Mouse (Mus musculus) neural tube, embryonic 12.5 days (tissue): ENCODE measurements around the gene Tsc22d1. TPM values are rescaled to one million over a fixed set of nuclear protein-coding genes. Genes with fewer than 3 reads are reported as not detected.
A peak's percentile ranks its signal among the peaks of the same experiment; 100 is the strongest.

Experiments
- ATAC-seq: fragments of 200-750 bp; cut with Nextera tagmentation; 2 replicates; pipeline ENCODE4 v1.8.0; 2017; ENCODE audit warnings: low read depth, mild to moderate bottlenecking, moderate TSS enrichment, moderate library complexity; ENCODE audit not compliant: low FRiP score
- H3K27ac ChIP-seq: fragments of 300-500 bp; sonication (generic); 2 replicates; pipeline ENCODE4 v1.5.1; 2016
- H3K27me3 ChIP-seq: fragments of 300-500 bp; sonication (generic); replicated peaks from 2 replicates; pipeline ENCODE4 v1.6.1; 2016; ENCODE audit warnings: mild to moderate bottlenecking
- H3K36me3 ChIP-seq: fragments of 300-500 bp; sonication (generic); 2 replicates; pipeline ENCODE4 v1.6.1; 2016; ENCODE audit warnings: mild to moderate bottlenecking
- H3K4me1 ChIP-seq: fragments of 300-500 bp; sonication (generic); 2 replicates; pipeline ENCODE4 v1.6.1; 2016
- H3K4me2 ChIP-seq: fragments of 300-500 bp; sonication (generic); replicated peaks from 2 replicates; pipeline ENCODE4 v1.6.1; 2016; ENCODE audit warnings: mild to moderate bottlenecking
- H3K4me3 ChIP-seq: fragments of 300-500 bp; sonication (generic); 2 replicates; pipeline ENCODE4 v1.5.1; 2016
- H3K9ac ChIP-seq: fragments of 300-500 bp; sonication (generic); 2 replicates; pipeline ENCODE4 v1.6.1; 2016; ENCODE audit warnings: mild to moderate bottlenecking
- H3K9me3 ChIP-seq: fragments of 300-500 bp; sonication (generic); 2 replicates; pipeline ENCODE4 v1.6.1; 2016; ENCODE audit warnings: mild to moderate bottlenecking
- WGBS: fragments of 180-500 bp; shearing (Covaris S2); methylation state at CpG from one replicate; pipeline ENCODE4 v1.1.7; 2016; 5-methylcytosine and 5-hydroxymethylcytosine counted together
- polyA plus RNA-seq: library from polyadenylated mRNA; unstranded; fragments of >200 nt; fragmentation: Nextera tagmentation; extraction: Ambion mirVana; gene quantifications from 2 replicates; pipeline ENCODE4 v1.2.1, GENCODE M21; 2016

Tsc22d1 gene
- polyA plus RNA-seq, 1 experiment from 2014 or later: 589 TPM

DNA sequence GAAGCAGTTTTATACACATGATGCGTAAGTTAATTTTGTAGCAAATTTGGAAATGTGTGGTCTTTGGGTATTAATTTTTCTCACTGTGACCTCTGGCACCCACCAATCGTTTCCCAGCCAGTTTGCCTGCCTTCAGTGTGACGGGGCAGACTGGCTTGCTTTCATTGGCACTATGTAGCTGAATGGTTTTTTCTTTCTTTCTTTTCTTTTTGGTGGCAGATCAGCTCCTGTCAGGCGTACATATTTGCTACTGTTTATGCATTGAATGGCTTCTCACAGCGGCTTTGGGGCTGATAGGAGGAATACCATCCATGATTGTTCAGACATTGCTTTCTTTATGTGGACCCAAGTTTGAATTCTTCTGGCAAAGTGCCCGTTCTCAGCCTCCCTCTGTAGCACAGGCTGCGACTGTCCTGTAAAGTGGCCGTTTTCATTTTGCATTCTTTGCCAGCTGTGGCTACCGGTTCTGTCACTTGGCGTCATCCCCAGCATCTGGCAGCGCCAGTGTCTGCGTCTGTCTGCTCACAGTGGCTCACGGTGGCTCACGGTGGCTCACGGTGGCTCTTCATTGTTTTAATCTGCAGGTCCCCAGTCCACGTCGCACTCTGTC lies 38.1 kb downstream of the Tsc22d1 start:
- H3K4me1 ChIP-seq: 0 out of 2 replicates have a peak, but pooled peaks cover 3% of the 10 kb centered on the region
- no peaks in the 10 kb centered on the region for H3K9me3 ChIP-seq
- WGBS: 79% methylated on average over 17 of the region's 17 CpGs
- peaks cover 5% of the 10 kb centered on the region; the same call in 1 of the 2 replicates for H3K36me3 ChIP-seq
- no peak overlapping the region for H3K4me2 ChIP-seq
- no peaks in the 10 kb centered on the region for H3K27me3 ChIP-seq
- H3K4me3 ChIP-seq: no peak overlapping the region
- no peak overlapping the region for H3K27ac ChIP-seq
- H3K9ac ChIP-seq: no peak overlapping the region
- 0 out of 2 replicates have a peak, but pooled peaks have one; percentile 17 for ATAC-seq

DNA sequence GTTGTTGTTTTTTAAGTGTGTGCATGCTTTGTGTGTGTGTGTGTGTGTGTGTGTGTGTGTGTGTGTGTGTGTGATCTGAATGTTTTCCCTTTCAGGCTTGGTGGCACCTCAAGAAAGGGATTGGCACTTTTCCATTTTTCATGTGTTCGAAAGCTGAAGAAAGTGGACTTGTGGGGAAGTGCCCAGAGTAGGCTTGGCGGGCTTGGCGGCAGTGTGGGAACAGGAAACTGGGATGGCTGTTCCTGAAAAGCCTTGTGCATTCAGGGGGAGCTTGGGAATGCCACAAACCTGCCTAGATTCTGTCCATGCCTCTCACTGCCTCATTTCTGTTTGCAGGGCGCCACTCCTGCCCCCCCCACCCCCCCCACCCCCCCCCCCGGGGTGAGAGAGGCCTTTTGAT lies 39.9 kb downstream of the Tsc22d1 start:
- no peak overlapping the region for H3K4me2 ChIP-seq
- WGBS: 63% methylated on average over 5 of the region's 5 CpGs
- no peaks in the 10 kb centered on the region for H3K27me3 ChIP-seq
- H3K27ac ChIP-seq: no peak overlapping the region
- 0 out of 2 replicates have a peak, but pooled peaks cover 3% of the 10 kb centered on the region for H3K4me1 ChIP-seq
- ATAC-seq: no peak
- H3K9ac ChIP-seq: no peak overlapping the region
- no peak overlapping the region for H3K4me3 ChIP-seq
- peaks cover 5% of the 10 kb centered on the region; the same call in 1 of the 2 replicates for H3K36me3 ChIP-seq
- no peaks in the 10 kb centered on the region for H3K9me3 ChIP-seq

DNA sequence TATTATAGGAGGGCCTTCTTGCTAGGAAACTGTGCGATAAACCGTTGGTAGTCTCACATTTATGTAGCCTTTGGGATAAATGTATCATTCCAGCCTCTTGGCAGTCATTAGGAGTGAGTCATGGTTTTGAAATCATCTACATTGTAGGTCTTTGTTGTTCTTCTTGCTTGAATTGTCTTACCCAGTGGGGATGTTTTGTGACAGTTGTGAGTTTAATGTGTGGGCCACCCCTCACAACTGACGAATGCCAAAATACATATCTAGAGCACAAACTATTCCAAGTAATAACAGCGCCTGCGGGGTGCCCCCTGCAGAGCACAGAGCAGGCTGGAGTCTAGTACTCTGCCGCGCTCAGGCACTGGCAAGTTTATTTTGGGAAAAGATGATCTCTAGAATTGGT lies 40.4 kb downstream of the Tsc22d1 start:
- Histone ChIP-seq H3K4me2 (no peak overlapping the region), H3K4me1 (0 out of 2 replicates have a peak, but pooled peaks cover 3% of the 10 kb centered on the region), H3K4me3 (no peak overlapping the region), H3K9ac (no peak overlapping the region), H3K27me3 (no peaks in the 10 kb centered on the region), H3K36me3 (peaks cover 5% of the 10 kb centered on the region; the same call in 1 of the 2 replicates), H3K9me3 (no peaks in the 10 kb centered on the region), H3K27ac (no peak overlapping the region)
- no peak for ATAC-seq
- 84% methylated on average over 7 of the region's 7 CpGs for WGBS

DNA sequence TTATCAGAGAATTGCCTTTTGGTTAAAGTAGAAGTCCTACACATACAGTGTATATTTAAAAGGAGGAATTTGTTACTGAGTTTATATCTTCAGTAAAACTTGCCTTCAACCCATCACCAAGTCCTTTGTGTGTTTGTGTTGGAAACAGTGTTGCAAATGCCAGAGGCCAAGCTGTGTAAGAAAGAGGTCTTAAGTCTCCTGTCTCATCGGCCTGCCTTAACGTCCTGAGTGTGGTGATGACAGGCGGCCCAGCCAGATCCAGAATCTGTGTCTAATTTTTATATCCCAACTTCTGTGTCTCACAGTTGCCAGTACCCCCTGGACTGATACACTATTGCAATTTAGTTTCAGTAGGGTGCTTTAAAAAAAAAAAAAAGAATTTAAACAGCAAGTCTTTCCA lies 42.9 kb downstream of the Tsc22d1 start:
- 92% methylated on average over 3 of the region's 3 CpGs for WGBS
- no peaks in the 10 kb centered on the region for H3K9me3 ChIP-seq
- no peak overlapping the region for H3K4me2 ChIP-seq
- no peak overlapping the region for H3K27ac ChIP-seq
- no peak overlapping the region for H3K4me3 ChIP-seq
- H3K36me3 ChIP-seq: 0 out of 2 replicates have a peak, but pooled peaks cover 3% of the 10 kb centered on the region
- ATAC-seq: no peak
- 0 out of 2 replicates have a peak, but pooled peaks cover 3% of the 10 kb centered on the region for H3K4me1 ChIP-seq
- no peaks in the 10 kb centered on the region for H3K27me3 ChIP-seq
- H3K9ac ChIP-seq: no peak overlapping the region

DNA sequence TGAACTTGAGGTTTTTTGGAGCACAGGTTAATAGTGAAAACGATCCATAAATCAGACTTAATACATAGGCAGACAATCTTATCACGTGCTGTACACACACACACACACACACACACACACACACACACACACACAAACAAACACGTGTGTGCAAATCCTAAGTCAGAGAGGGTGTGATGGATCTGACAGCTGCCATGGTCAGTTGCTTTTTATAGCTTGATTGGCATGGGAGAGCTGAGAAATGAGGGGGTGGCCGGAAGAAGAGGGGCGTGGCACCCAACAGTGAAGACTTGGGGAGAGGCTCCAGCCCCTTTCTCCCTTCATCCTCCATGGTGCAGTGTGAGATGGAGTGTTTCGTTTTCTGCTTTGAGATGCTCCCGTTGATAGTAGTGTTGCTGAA lies 45.4 kb downstream of the Tsc22d1 start:
- ATAC-seq: no peak
- WGBS: 82% methylated on average over 7 of the region's 7 CpGs
- Histone ChIP-seq H3K4me2 (no peak overlapping the region), H3K27me3 (no peaks in the 10 kb centered on the region), H3K4me3 (no peak overlapping the region), H3K4me1 (no peaks in the 10 kb centered on the region), H3K36me3 (0 out of 2 replicates have a peak, but pooled peaks cover 3% of the 10 kb centered on the region), H3K9ac (no peak overlapping the region), H3K27ac (no peak overlapping the region), H3K9me3 (no peaks in the 10 kb centered on the region)

DNA sequence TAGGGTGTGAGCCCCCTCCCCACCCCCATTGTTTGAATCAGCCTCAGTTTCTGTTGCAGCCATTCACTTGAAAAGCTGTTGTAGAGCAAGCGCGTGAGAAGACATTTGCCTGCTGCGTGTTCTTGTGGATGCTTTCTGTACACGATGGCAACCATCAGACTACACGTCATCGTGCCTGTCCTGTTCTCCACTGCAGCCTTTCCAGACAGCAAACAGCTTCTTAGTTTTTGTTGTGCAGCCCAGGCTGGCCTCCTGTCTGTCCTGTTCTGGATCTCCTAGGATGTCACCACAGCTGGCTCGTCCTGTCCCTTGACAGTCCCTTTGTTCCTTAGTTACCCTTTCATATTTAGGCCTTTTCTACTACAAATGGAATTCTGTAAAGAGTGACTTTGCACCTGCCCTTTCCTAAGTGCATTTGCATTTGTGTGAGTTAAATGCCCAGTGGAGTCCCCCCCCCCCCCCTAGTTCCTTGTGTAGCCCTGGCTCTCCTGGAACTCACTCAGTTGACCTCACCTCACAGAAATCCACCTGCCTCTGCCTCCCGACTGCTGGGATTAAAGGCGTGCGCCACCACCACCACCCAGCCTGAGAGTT lies 46.5 kb downstream of the Tsc22d1 start:
- Histone ChIP-seq H3K4me3 (no peak overlapping the region), H3K4me1 (no peaks in the 10 kb centered on the region), H3K9me3 (no peaks in the 10 kb centered on the region), H3K27ac (no peak overlapping the region), H3K27me3 (no peaks in the 10 kb centered on the region), H3K4me2 (no peak overlapping the region), H3K36me3 (0 out of 2 replicates have a peak, but pooled peaks cover 3% of the 10 kb centered on the region), H3K9ac (no peak overlapping the region)
- 85% methylated on average over 10 of the region's 10 CpGs for WGBS
- no peak for ATAC-seq

DNA sequence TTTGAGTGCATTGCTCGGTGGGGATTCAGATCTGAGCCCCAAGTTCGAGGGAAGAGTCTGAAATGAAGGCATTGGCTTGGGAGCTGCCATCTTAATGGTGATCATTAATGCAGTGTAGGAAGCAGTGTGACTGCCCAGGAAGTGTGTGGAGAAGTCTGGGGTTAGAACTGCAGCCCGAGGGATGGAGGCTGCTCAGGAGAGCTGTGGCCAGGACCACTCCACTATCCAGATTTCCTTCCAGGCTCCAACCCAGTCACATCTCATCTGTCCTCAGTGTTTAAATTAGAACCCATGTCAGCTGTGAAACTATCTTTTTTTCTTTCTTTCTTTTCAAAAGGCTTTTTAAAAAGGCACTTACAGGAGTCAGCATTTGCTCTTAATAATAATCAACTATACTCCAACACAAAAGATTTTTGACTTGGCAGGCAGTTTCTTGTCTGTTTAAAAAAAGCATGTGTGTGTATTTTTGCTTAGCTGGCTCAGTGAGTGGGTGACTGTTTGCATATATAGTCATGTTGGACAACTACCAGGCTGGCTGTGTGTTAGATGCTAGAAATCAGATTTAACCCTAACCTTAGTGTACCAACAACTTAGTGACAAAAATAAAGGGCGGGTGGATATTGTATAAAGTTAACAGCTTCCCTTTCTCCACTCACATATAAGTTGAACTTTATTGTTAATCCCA lies 48.8 kb downstream of the Tsc22d1 start:
- Histone ChIP-seq H3K27ac (no peak overlapping the region), H3K9ac (no peak overlapping the region), H3K4me1 (peaks cover 6% of the 10 kb centered on the region), H3K4me3 (no peak overlapping the region), H3K4me2 (no peak overlapping the region), H3K36me3 (0 out of 2 replicates have a peak, but pooled peaks cover 3% of the 10 kb centered on the region), H3K9me3 (no peaks in the 10 kb centered on the region), H3K27me3 (no peaks in the 10 kb centered on the region)
- no peak for ATAC-seq
- WGBS: 89% methylated on average over 4 of the region's 4 CpGs

DNA sequence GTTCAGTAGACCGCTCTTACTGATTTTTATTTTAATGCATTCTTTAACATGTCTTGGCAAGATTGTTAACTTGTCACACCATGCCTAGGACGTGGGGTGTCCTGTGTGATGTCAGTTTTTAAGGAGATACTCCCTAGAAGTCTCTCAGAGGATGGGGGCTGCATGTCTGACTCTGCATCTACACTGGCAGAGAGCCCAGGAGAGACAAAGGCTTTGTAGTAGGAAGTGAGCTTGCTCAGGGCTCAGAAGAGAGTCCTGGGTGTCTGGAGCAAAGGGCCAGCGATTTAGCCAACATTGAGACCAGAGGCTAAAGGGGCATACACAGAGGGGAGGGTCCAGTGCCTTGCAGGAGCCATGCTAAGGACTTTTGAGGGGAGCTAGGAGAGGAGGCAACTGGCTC lies 50.2 kb downstream of the Tsc22d1 start:
- Histone ChIP-seq H3K4me1 (peaks cover 6% of the 10 kb centered on the region), H3K27me3 (no peaks in the 10 kb centered on the region), H3K9ac (no peak overlapping the region), H3K4me3 (no peak overlapping the region), H3K36me3 (0 out of 2 replicates have a peak, but pooled peaks cover 3% of the 10 kb centered on the region), H3K4me2 (no peak overlapping the region), H3K9me3 (no peaks in the 10 kb centered on the region), H3K27ac (no peak overlapping the region)
- no peak for ATAC-seq
- 86% methylated on average over 3 of the region's 3 CpGs for WGBS

DNA sequence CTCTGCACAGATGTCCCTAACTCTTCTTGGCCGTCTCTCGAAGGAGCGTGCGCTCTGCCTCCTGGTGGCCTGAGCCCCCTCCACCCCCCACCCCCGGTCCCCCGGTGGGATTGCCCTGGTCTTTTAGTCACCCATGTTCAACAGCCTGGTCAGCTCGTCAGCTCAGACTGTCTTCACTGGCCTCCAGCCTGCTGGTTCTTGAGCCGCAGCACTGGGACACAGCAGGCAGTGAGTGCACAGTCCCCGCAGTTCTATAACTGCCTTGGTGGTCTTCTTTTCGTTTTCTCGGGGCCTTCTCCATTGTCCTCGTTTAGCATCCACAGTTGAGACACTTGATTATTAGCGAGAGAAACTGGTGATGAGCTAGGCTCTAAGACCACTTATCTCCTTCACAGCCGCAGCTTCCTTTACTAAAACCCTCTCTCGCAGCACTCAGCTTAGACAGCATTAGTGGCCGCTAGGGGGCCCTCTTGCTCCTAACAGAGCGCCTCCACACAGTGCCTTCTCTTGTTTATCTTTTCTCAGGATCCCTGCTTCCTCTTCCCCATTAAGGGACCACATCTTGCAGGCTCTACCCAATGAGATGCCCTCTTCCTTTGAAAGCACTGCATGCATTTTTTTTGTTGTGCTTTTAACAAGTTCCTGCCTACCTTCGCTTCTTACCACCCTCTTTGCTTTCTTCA lies 52.0 kb downstream of the Tsc22d1 start:
- H3K4me2 ChIP-seq: 0 out of 2 replicates have a peak overlapping the region, but pooled peaks have one; percentile 13
- no peaks in the 10 kb centered on the region for H3K9me3 ChIP-seq
- no peak overlapping the region; the same call in 1 of the 2 replicates for H3K9ac ChIP-seq
- WGBS: 30% methylated on average over 18 of the region's 18 CpGs
- H3K27ac ChIP-seq: no peak overlapping the region
- H3K36me3 ChIP-seq: 0 out of 2 replicates have a peak, but pooled peaks cover 3% of the 10 kb centered on the region
- H3K27me3 ChIP-seq: no peaks in the 10 kb centered on the region
- peaks cover 6% of the 10 kb centered on the region for H3K4me1 ChIP-seq
- no peak overlapping the region for H3K4me3 ChIP-seq
- peak; percentile 68 for ATAC-seq

DNA sequence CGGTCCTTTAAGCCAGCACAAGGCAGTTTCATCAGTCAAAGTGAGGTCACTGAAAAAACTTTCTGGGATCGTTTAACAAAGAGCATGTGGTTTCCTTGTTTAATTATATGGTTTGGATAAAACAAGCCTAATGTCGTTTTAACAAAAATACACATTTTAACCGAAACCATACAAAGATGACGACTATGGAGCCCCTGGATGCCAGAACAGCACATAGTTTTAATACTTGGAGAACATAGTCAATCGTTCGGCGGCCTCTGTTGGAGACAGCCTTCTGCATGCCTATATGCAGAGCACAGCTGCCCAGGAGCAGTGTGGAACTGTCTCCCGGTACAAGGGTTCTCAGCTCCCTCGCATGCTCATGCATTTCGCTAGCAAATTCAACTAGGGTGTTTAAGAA lies 53.2 kb downstream of the Tsc22d1 start:
- 82% methylated on average over 11 of the region's 11 CpGs for WGBS
- ATAC-seq: no peak
- no peak overlapping the region for H3K4me2 ChIP-seq

DNA sequence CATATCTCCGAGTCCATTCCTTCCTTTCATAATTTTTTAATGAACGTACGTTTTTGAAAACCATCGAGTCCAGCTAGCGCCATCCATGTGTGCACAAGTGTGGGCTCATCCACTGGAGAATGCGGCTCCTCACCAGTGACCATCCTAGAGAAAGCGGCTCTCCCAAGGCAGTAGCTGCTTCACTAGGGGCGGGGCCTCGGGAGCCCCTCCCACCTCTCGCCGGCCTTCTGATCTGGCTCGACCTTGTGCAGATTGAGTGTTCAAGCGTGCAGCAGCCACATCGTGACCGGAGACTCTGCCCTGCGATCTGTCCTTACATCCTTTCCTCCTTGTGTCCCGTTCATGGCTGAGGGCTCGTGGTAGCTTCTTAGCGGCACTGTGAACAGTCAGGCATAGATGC lies 56.5 kb downstream of the Tsc22d1 start:
- no peaks in the 10 kb centered on the region for H3K27me3 ChIP-seq
- no peaks in the 10 kb centered on the region for H3K9me3 ChIP-seq
- H3K36me3 ChIP-seq: no peaks in the 10 kb centered on the region; the same call in 1 of the 2 replicates
- WGBS: 76% methylated on average over 19 of the region's 19 CpGs
- no peak overlapping the region for H3K27ac ChIP-seq
- no peak overlapping the region for H3K9ac ChIP-seq
- no peak overlapping the region for H3K4me3 ChIP-seq
- no peak for ATAC-seq
- no peak overlapping the region for H3K4me2 ChIP-seq
- H3K4me1 ChIP-seq: peaks cover 6% of the 10 kb centered on the region

More for the DNA sequence above, 53.2 kb downstream of the Tsc22d1 start:
- H3K9ac ChIP-seq: no peak overlapping the region
- no peak overlapping the region for H3K4me3 ChIP-seq
- no peaks in the 10 kb centered on the region; the same call in 1 of the 2 replicates for H3K36me3 ChIP-seq
- H3K27me3 ChIP-seq: no peaks in the 10 kb centered on the region
- H3K9me3 ChIP-seq: no peaks in the 10 kb centered on the region
- no peak overlapping the region for H3K27ac ChIP-seq
- H3K4me1 ChIP-seq: peaks cover 6% of the 10 kb centered on the region

DNA sequence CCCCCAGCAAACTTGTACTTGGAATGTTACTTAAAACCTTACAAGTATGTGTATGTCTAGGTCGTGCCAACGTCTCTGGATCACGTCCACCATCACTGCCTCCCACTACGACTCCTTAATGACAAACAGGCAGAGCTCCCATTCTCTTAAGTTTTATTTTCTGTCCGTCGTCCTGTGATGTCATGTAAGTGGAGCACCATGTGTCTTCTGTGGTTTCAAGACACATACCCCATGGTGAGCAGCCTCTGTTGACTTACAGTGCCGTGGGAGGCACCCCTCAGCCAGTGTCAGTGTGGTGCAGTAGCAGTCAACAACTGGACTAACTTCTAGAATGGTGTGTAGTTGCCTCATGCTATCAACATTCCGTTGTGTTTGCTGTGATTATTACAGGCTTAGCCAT lies 57.7 kb downstream of the Tsc22d1 start:
- Histone ChIP-seq H3K4me1 (no peaks in the 10 kb centered on the region), H3K4me3 (no peak overlapping the region), H3K9me3 (no peaks in the 10 kb centered on the region), H3K27me3 (no peaks in the 10 kb centered on the region), H3K4me2 (no peak overlapping the region), H3K9ac (no peak overlapping the region), H3K27ac (no peak overlapping the region), H3K36me3 (no peaks in the 10 kb centered on the region; the same call in 1 of the 2 replicates)
- ATAC-seq: no peak
- 87% methylated on average over 8 of the region's 8 CpGs for WGBS
